ENCODE assay signal across 7 mouse cellular contexts in the genomic region with DNA sequence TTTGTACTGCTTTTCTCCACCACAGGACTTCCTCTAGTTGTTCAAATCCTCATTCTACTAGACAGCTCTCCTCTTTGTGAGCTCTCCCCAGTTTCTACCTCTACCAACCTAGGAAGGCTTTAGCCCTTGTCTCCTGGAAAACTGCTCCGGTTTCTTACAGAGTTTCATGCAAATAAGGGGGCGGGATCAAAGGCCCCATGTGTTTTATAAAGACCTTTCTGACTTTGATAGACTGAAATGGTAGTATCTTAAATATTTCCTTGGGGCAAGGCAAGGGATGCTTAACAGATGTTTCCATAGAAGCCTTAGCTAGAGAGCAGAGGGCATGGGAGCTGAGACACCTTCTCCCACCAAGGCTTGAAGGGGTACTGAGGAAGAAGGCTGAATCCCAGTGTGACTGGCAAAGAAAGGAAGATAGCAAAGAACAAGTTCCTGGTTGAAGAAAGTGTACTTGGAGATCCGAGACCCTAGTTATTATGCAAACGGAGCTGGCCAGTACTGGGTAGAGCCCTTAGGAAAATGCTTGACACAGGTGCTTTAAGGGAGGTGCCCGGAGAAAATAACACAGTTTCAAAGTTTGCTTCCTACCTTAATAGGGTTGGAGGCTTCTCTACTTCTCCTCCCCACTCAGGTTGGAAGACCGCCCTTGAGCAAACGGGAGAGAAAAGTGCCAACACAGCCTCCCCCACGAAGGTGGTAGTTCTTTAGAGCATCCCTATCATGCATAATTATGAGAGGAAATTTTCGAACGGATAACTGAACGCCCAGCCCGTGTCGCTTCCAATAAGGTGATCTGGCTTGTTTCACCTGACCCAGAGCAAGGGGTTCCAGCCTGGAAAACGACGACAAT. TPM values are rescaled to one million over a fixed set of nuclear protein-coding genes. Genes with fewer than 3 reads are reported as not detected.
DNase-seq lines count a peak whose midpoint lies in the region; ATAC-seq lines count a peak whose summit lies in the region.

Pik3c2b (plus strand) TSS at position 657 of the 850 bp plus-strand sequence.

- intact Hi-C loops in left cerebral cortex, postnatal 4 days (cut with DNase I): no loop called here

- WGBS in neural tube, embryonic 11.5 days: 3% methylated on average over 15 of the region's 15 CpGs
- 3% methylated on average over 15 of the region's 15 CpGs for WGBS in embryonic facial prominence, embryonic 11.5 days
- 5% methylated on average over 15 of the region's 15 CpGs for WGBS in heart, embryonic 16.5 days

- H3K4me1 ChIP-seq in neural tube, embryonic 11.5 days (ENCODE audit: control insufficient read depth, insufficient read depth, low read length): peaks cover 32% of the 10 kb centered on the region
- H3K4me1 ChIP-seq in embryonic facial prominence, embryonic 11.5 days (ENCODE audit: control insufficient read depth, insufficient read depth, low read length): peaks cover 6% of the 10 kb centered on the region
- peaks cover 31% of the 10 kb centered on the region for H3K4me1 ChIP-seq in heart, embryonic 16.5 days (ENCODE audit: control insufficient read depth, insufficient read depth, low read length)

- peak; percentile 17; the same call in 1 of the 2 replicates for ATAC-seq in neural tube, embryonic 11.5 days (ENCODE audit: insufficient read depth, low FRiP score, low TSS enrichment)
- ATAC-seq in embryonic facial prominence, embryonic 11.5 days (replicated peaks; ENCODE audit: insufficient number of reproducible peaks, low FRiP score, low TSS enrichment, low read depth): no peak
- no peak for ATAC-seq in heart, embryonic 16.5 days (replicated peaks; ENCODE audit: extremely low read depth, insufficient read depth, low FRiP score)

- H3K4me2 ChIP-seq in neural tube, embryonic 11.5 days (ENCODE audit: low read depth): peak within 1 kb of the TSS; percentile 85
- peak within 1 kb of the TSS; percentile 91 for H3K4me2 ChIP-seq in embryonic facial prominence, embryonic 11.5 days (ENCODE audit: low read depth, low read length)
- peak within 1 kb of the TSS; percentile 88 for H3K4me2 ChIP-seq in heart, embryonic 16.5 days (ENCODE audit: low read depth, low read length)

- H3K36me3 ChIP-seq in neural tube, embryonic 11.5 days (ENCODE audit: control insufficient read depth, insufficient read depth, low read length): no peaks in the 10 kb centered on the region
- H3K36me3 ChIP-seq in embryonic facial prominence, embryonic 11.5 days (replicated peaks; ENCODE audit: control insufficient read depth, insufficient read depth, low read depth, low read length): no peaks in the 10 kb centered on the region
- H3K36me3 ChIP-seq in heart, embryonic 16.5 days (ENCODE audit: control insufficient read depth, insufficient read depth): no peaks in the 10 kb centered on the region
- H3K36me3 ChIP-seq in splenic B cell, adult 2 months (ENCODE audit: control insufficient read depth, insufficient read depth, low read length, poor library complexity, severe bottlenecking): no peaks in the 10 kb centered on the region

- H3K9ac ChIP-seq in neural tube, embryonic 11.5 days (ENCODE audit: low read length): peak within 1 kb of the TSS; percentile 91
- H3K9ac ChIP-seq in embryonic facial prominence, embryonic 11.5 days (replicated peaks; ENCODE audit: low read length): peak within 1 kb of the TSS; percentile 97
- H3K9ac ChIP-seq in heart, embryonic 16.5 days (ENCODE audit: low read length): peak within 1 kb of the TSS; percentile 97

- no peaks in the 10 kb centered on the region for H3K27me3 ChIP-seq in neural tube, embryonic 11.5 days (ENCODE audit: control insufficient read depth, insufficient read depth, low read length)
- no peaks in the 10 kb centered on the region for H3K27me3 ChIP-seq in embryonic facial prominence, embryonic 11.5 days (ENCODE audit: control insufficient read depth, insufficient read depth, low read length)
- H3K27me3 ChIP-seq in heart, embryonic 16.5 days (ENCODE audit: control insufficient read depth, insufficient read depth, low read length): no peaks in the 10 kb centered on the region
- H3K27me3 ChIP-seq in splenic B cell, adult 2 months (ENCODE audit: control insufficient read depth, insufficient read depth, low read length, poor library complexity, severe bottlenecking): no peaks in the 10 kb centered on the region

- peak within 1 kb of the TSS; percentile 69 for H3K4me3 ChIP-seq in neural tube, embryonic 11.5 days (ENCODE audit: low read depth, low read length)
- peak within 1 kb of the TSS; percentile 83 for H3K4me3 ChIP-seq in embryonic facial prominence, embryonic 11.5 days (ENCODE audit: low read depth, low read length)
- peak within 1 kb of the TSS; percentile 79 for H3K4me3 ChIP-seq in heart, embryonic 16.5 days (ENCODE audit: low read length)

- peak within 1 kb of the TSS; percentile 95 for H3K27ac ChIP-seq in neural tube, embryonic 11.5 days (ENCODE audit: low read depth, low read length)
- H3K27ac ChIP-seq in embryonic facial prominence, embryonic 11.5 days (replicated peaks; ENCODE audit: low read depth, low read length): peak within 1 kb of the TSS; percentile 86
- H3K27ac ChIP-seq in heart, embryonic 16.5 days (ENCODE audit: low read length): peak within 1 kb of the TSS; percentile 89

- H3K9me3 ChIP-seq in neural tube, embryonic 11.5 days (ENCODE audit: control insufficient read depth, low read length): no peaks in the 10 kb centered on the region
- no peaks in the 10 kb centered on the region for H3K9me3 ChIP-seq in embryonic facial prominence, embryonic 11.5 days (replicated peaks; ENCODE audit: control insufficient read depth, low read length)
- no peaks in the 10 kb centered on the region for H3K9me3 ChIP-seq in heart, embryonic 16.5 days (replicated peaks; ENCODE audit: control insufficient read depth, low read length)

- DNase-seq in neural tube, embryonic 11.5 days (ENCODE audit: low spot score): no peak
- no peak for DNase-seq in neural tube, embryonic 10.5 days (ENCODE audit: extremely low spot score, low spot score)
- no peak for DNase-seq in embryonic facial prominence, embryonic 11.5 days (ENCODE audit: low spot score)
- DNase-seq in left cerebral cortex, postnatal 4 days: no peak
- peak; percentile 42 for DNase-seq in splenic B cell, adult 2 months (ENCODE audit: low read depth, low spot score)
- no peak for DNase-seq in yolk sac, embryonic 10.5 days (ENCODE audit: low spot score)

RNA-seq across cellular contexts. Expression of gene Pik3c2b, which starts in this region (rescaled TPM):
- 14.6 and 15.4 TPM in 2 replicates for polyA plus RNA-seq in neural tube, embryonic 11.5 days (2014; fragmentation: Nextera tagmentation; extraction: Ambion mirVana)
- 6.5 and 8.2 TPM in 2 replicates for polyA plus RNA-seq in embryonic facial prominence, embryonic 11.5 days (2014; fragmentation: Nextera tagmentation; extraction: Ambion mirVana)
- 9.5 and 10.1 TPM in 2 replicates for polyA plus RNA-seq in heart, embryonic 16.5 days (2015; fragmentation: Nextera tagmentation; extraction: Ambion mirVana)
- total RNA-seq in left cerebral cortex, postnatal 4 days (2021): 10 to 100 TPM; 52.0 to 56.3 TPM
